Mouse (Mus musculus): ENCODE results near the gene Nphp4. TPM values are rescaled to one million over a fixed set of nuclear protein-coding genes. Genes with fewer than 3 reads are reported as not detected.

The Nphp4 gene
- polyA plus RNA-seq, 1 experiment from 2014 or later, result 0.15 TPM

DNA sequence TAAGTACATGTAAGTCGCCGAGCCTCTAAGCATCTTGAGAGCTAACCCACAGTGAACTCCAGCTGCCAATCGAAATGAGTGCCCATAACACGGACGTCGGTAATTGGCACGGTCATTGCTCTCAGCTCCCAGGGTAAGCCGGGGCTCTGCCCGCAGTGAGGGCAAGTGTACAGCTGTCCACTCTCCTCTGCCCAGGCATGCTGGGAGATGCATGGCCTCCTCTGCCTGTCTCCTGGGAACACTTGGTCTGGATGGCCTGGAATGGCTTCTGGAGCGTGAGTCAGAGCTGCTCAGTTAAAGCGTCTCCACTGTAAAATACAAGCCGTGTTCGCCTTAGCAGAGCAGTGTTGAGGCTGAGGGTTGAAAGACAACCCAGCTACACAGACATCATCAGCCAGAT lies 9.9 kb upstream of the Nphp4 start:
- H3K4me3 ChIP-seq (ENCODE audit: low read depth, low read length), result no peak overlapping the region
- no peaks in the 10 kb centered on the region for H3K36me3 ChIP-seq (ENCODE audit: control insufficient read depth, insufficient read depth)
- H3K27ac ChIP-seq (ENCODE audit: low read length), result no peak overlapping the region
- 72% methylated on average over 13 of the region's 13 CpGs for WGBS (ENCODE audit: insufficient replicate concordance)
- no peak overlapping the region for H3K4me2 ChIP-seq (ENCODE audit: low read depth, low read length)
- H3K4me1 ChIP-seq (ENCODE audit: control insufficient read depth, low read depth, low read length), result no peaks in the 10 kb centered on the region
- H3K27me3 ChIP-seq (ENCODE audit: control insufficient read depth, insufficient read depth, low read depth, low read length), result no peaks in the 10 kb centered on the region
- ATAC-seq (ENCODE audit: low read depth), result no peak
- no peaks in the 10 kb centered on the region; the same call in 1 of the 2 replicates for H3K9me3 ChIP-seq (replicated peaks; ENCODE audit: control insufficient read depth, low read length)
- H3K9ac ChIP-seq (ENCODE audit: low read depth, low read length), result no peak overlapping the region

DNA sequence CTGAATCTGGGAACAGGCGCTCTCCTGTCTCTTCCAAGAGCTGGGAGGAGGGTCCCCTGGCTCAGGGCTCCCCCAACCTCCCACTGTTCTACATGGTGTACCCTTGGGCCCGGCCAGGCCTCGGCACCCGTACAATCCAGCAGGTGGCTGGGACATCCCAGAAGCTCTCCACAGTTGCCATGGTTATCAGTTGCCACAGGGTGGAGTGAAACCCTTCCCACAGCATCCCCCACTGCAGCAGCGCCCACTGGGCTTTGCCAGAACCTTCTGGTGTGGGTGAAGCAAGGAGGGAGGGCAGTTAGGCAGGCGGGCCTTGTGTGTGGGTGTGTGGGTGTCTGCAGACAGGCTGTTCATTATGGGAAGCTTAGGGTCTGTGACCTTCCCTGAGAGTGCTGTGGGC lies 8.6 kb upstream of the Nphp4 start:
- no peaks in the 10 kb centered on the region for H3K4me1 ChIP-seq (ENCODE audit: control insufficient read depth, low read depth, low read length)
- 62% methylated on average over 6 of the region's 6 CpGs for WGBS (ENCODE audit: insufficient replicate concordance)
- no peaks in the 10 kb centered on the region for H3K27me3 ChIP-seq (ENCODE audit: control insufficient read depth, insufficient read depth, low read depth, low read length)
- no peak overlapping the region for H3K4me2 ChIP-seq (ENCODE audit: low read depth, low read length)
- H3K9me3 ChIP-seq (replicated peaks; ENCODE audit: control insufficient read depth, low read length), result no peaks in the 10 kb centered on the region; the same call in 1 of the 2 replicates
- H3K36me3 ChIP-seq (ENCODE audit: control insufficient read depth, insufficient read depth), result no peaks in the 10 kb centered on the region
- no peak overlapping the region for H3K9ac ChIP-seq (ENCODE audit: low read depth, low read length)
- ATAC-seq (ENCODE audit: low read depth), result no peak
- no peak overlapping the region for H3K27ac ChIP-seq (ENCODE audit: low read length)
- H3K4me3 ChIP-seq (ENCODE audit: low read depth, low read length), result no peak overlapping the region

DNA sequence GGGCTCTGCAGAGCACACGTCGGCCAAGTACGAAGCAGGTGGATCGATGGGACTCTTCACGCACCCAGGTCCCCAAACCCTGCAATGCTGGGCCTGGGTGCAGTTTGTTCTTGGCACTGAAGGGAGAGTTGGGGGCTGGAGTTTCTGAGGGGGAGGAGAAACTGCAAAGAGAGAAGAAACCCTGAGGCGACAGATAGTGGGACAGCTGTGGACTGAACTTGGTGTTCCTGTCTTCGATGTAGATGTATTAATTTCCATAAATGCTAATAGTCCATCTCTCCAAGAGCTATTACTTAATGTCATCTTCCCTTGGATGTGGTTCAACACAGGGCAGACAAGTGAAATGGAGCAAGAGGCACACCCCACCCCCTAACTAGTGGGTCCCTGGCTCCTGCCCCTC lies 565 bp upstream of the Nphp4 start:
- ATAC-seq (ENCODE audit: low read depth), result no peak
- Histone ChIP-seq H3K27me3 (ENCODE audit: control insufficient read depth, insufficient read depth, low read depth, low read length) (peaks cover 40% of the 10 kb centered on the region), H3K4me2 (ENCODE audit: low read depth, low read length) (no peak overlapping the region)

DNA sequence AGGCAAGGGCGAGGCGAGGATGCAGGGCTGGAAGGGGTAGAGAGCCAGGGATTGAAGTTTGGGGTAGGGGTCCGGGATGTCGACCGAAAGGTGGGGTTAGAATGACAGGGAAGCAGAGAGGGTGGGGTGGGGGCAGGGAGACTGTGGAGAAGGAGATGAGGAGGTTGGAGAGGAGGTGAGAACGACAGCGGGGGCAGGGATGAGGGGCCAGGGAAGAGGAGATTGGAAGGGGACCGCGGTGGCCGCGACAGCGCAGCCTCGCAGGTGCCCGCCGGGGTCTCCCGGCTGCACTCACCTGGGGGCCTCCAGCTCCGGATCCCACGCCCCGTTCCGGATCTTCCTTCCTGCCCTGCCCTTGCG lies 580 bp downstream of the Nphp4 start:
- Histone ChIP-seq H3K4me2 (ENCODE audit: low read depth, low read length) (peak overlapping the region; percentile 63), H3K27ac (ENCODE audit: low read length) (no peak overlapping the region), H3K4me3 (ENCODE audit: low read depth, low read length) (peak overlapping the region; percentile 65), H3K9ac (ENCODE audit: low read depth, low read length) (no peak overlapping the region), H3K27me3 (ENCODE audit: control insufficient read depth, insufficient read depth, low read depth, low read length) (peaks cover 40% of the 10 kb centered on the region), H3K4me1 (ENCODE audit: control insufficient read depth, low read depth, low read length) (no peaks in the 10 kb centered on the region), H3K36me3 (ENCODE audit: control insufficient read depth, insufficient read depth) (no peaks in the 10 kb centered on the region), H3K9me3 (replicated peaks; ENCODE audit: control insufficient read depth, low read length) (no peaks in the 10 kb centered on the region)
- no peak for ATAC-seq (ENCODE audit: low read depth)
- WGBS (ENCODE audit: insufficient replicate concordance), result 3% methylated on average over 20 of the region's 21 CpGs

More for the DNA sequence above, 565 bp upstream of the Nphp4 start:
- no peaks in the 10 kb centered on the region for H3K4me1 ChIP-seq (ENCODE audit: control insufficient read depth, low read depth, low read length)
- no peak overlapping the region for H3K9ac ChIP-seq (ENCODE audit: low read depth, low read length)
- whole genome bisulfite sequencing (ENCODE audit: insufficient replicate concordance), result 74% methylated on average over 7 of the region's 7 CpGs
- no peak overlapping the region for H3K27ac ChIP-seq (ENCODE audit: low read length)
- no peaks in the 10 kb centered on the region; the same call in 1 of the 2 replicates for H3K9me3 ChIP-seq (replicated peaks; ENCODE audit: control insufficient read depth, low read length)
- no peak overlapping the region for H3K4me3 ChIP-seq (ENCODE audit: low read depth, low read length)
- H3K36me3 ChIP-seq (ENCODE audit: control insufficient read depth, insufficient read depth), result no peaks in the 10 kb centered on the region

DNA sequence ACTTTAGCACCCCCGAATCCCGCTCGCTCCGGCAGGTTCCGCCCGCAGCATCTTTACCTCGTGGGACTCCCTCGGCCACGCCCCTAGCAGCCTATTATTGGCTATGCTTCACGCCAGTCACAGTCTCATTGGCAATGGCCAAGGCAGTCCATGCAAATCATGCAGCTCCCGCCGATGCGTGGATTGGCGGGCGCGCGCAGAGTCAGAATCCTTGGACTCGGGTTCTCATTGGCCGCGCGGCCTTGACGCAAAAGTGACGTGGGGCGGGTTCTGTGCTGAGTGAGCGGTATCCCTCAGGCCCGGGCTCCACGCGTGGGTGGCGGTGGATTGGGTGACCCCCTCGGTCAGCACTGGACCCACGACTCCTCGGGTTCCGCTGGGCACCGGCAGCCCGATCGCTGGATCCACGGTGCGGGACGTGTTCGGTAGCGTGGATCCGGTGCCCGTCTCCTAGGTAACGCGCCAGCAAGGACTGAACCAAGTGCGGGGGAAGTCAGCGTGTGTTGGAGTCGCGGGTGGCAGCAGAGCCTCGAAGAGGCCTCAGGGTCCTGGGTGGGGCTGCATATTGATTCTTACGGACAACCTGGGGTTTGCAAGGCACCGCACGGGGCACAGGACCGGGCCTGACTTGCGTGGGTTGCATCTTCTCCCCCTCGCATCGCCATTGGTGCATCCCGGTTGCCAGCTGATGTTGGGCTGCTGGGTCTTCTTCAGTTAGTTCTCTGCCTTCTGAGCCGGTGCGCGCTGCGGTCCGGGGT lies 1.1 kb downstream of the Nphp4 start, which contains the start of gene Kcnab2:
Gene Kcnab2 (minus strand): TSS at position 406 of the 758 bp plus-strand sequence.
- H3K4me2 ChIP-seq (ENCODE audit: low read depth, low read length), result peak within 1 kb of the TSS; percentile 63
- peak; percentile 91 for ATAC-seq (ENCODE audit: low read depth)
- WGBS (ENCODE audit: insufficient replicate concordance), result under 1% methylated on average over 63 of the region's 63 CpGs
- H3K4me1 ChIP-seq (ENCODE audit: control insufficient read depth, low read depth, low read length), result no peaks in the 10 kb centered on the region
- no peaks in the 10 kb centered on the region for H3K36me3 ChIP-seq (ENCODE audit: control insufficient read depth, insufficient read depth)
- H3K4me3 ChIP-seq (ENCODE audit: low read depth, low read length), result peak within 1 kb of the TSS; percentile 65
- no peaks in the 10 kb centered on the region for H3K9me3 ChIP-seq (replicated peaks; ENCODE audit: control insufficient read depth, low read length)
- peak within 1 kb of the TSS; percentile 33; the same call in 1 of the 2 replicates for H3K9ac ChIP-seq (ENCODE audit: low read depth, low read length)
- H3K27me3 ChIP-seq (ENCODE audit: control insufficient read depth, insufficient read depth, low read depth, low read length), result peaks cover 40% of the 10 kb centered on the region
- no peak within 1 kb of the TSS for H3K27ac ChIP-seq (ENCODE audit: low read length)

DNA sequence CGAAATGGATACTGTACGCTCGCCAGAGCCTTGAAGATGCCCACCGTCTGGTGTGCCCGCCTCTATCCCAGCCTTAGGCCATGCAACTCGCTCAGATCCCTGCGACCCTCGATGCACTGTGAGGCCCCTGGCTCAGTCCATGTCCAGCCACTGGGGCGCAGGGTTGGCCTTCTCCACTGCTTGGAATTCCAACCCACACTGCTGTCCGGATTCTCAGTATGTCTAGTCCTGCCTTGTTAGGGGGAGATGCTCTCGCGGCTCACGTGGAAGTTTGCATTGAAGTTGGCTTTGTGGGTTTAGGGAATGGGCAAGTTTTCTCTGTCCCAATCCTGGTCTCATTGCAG lies 1.7 kb downstream of the Nphp4 start:
- no peak for ATAC-seq (ENCODE audit: low read depth)
- Histone ChIP-seq H3K9ac (ENCODE audit: low read depth, low read length) (no peak overlapping the region), H3K9me3 (replicated peaks; ENCODE audit: control insufficient read depth, low read length) (no peaks in the 10 kb centered on the region), H3K4me1 (ENCODE audit: control insufficient read depth, low read depth, low read length) (no peaks in the 10 kb centered on the region), H3K27me3 (ENCODE audit: control insufficient read depth, insufficient read depth, low read depth, low read length) (peaks cover 40% of the 10 kb centered on the region), H3K27ac (ENCODE audit: low read length) (no peak overlapping the region), H3K4me3 (ENCODE audit: low read depth, low read length) (peak overlapping the region; percentile 65), H3K4me2 (ENCODE audit: low read depth, low read length) (peak overlapping the region; percentile 63), H3K36me3 (ENCODE audit: control insufficient read depth, insufficient read depth) (no peaks in the 10 kb centered on the region)
- WGBS (ENCODE audit: insufficient replicate concordance), result 4% methylated on average over 13 of the region's 13 CpGs

DNA sequence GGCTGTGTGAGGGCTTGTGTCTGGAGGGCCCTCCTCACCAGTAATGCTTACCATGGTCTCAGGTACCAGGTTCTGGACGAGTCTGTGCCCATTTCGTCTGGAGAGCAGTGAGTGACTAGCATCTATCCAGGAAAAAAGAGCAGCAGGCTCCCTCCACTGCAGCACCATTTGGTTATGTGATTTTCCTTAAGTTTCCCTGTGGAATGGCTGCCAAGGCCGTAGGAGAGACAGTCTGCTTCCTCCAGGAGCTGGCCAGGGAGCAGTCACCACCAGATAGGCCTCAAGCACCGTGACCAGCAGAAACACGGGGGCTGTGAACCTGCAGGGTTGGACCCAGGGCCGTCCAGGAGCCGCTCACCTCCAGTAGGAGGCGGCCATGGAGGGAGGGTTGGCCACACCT lies 3.9 kb downstream of the Nphp4 start:
- no peak overlapping the region for H3K9ac ChIP-seq (ENCODE audit: low read depth, low read length)
- no peak for ATAC-seq (ENCODE audit: low read depth)
- H3K27me3 ChIP-seq (ENCODE audit: control insufficient read depth, insufficient read depth, low read depth, low read length), result peaks cover 33% of the 10 kb centered on the region
- H3K36me3 ChIP-seq (ENCODE audit: control insufficient read depth, insufficient read depth), result no peaks in the 10 kb centered on the region
- H3K4me2 ChIP-seq (ENCODE audit: low read depth, low read length), result no peak overlapping the region
- 30% methylated on average over 8 of the region's 8 CpGs for WGBS (ENCODE audit: insufficient replicate concordance)
- no peak overlapping the region for H3K4me3 ChIP-seq (ENCODE audit: low read depth, low read length)
- no peaks in the 10 kb centered on the region for H3K4me1 ChIP-seq (ENCODE audit: control insufficient read depth, low read depth, low read length)
- no peak overlapping the region for H3K27ac ChIP-seq (ENCODE audit: low read length)
- H3K9me3 ChIP-seq (replicated peaks; ENCODE audit: control insufficient read depth, low read length), result no peaks in the 10 kb centered on the region

DNA sequence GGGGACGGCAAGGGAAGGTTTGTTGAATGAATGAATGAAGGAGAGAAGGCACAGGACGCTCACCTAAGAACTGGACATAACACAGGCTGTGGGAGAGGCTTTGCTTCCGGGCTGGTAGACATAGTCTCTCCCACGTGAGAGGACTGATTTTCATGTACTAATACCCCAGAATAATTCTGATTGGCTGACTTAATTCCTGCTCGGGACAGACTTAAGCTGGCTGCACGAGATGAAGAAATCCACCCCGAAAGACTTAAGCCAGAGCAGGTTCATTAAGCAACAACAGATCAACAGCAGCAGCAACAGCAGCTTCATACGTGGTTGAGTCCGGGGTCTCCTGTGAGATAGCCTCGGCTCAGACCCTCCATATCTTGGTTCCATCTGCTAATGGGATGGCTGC lies 11.5 kb downstream of the Nphp4 start:
- no peak for ATAC-seq (ENCODE audit: low read depth)
- Histone ChIP-seq H3K27me3 (ENCODE audit: control insufficient read depth, insufficient read depth, low read depth, low read length) (no peaks in the 10 kb centered on the region), H3K9ac (ENCODE audit: low read depth, low read length) (no peak overlapping the region), H3K9me3 (replicated peaks; ENCODE audit: control insufficient read depth, low read length) (no peaks in the 10 kb centered on the region), H3K4me1 (ENCODE audit: control insufficient read depth, low read depth, low read length) (no peaks in the 10 kb centered on the region), H3K4me3 (ENCODE audit: low read depth, low read length) (no peak overlapping the region), H3K27ac (ENCODE audit: low read length) (no peak overlapping the region), H3K36me3 (ENCODE audit: control insufficient read depth, insufficient read depth) (no peaks in the 10 kb centered on the region), H3K4me2 (ENCODE audit: low read depth, low read length) (no peak overlapping the region)
- 64% methylated on average over 10 of the region's 10 CpGs for WGBS (ENCODE audit: insufficient replicate concordance)

DNA sequence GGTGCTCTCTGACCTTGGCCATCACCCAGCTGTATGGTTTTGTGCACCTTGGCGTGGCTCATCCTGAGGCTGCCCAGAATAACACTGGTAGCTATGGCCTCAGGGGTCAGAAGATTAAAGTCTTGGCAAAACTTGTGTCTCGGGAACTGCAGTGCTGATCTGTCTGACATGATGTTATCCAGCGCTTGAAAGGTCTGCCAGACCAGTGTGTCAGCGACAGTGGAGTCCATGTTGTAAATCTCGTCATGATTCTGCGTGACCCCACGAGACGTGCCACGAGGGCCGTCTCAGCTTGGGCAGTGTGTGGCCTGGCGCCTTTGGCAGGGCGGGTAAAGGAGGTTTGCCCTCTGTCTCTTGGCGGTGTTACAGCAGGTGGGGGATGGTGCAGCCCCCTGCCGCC lies 13.8 kb downstream of the Nphp4 start:
- H3K27me3 ChIP-seq (ENCODE audit: control insufficient read depth, insufficient read depth, low read depth, low read length), result no peaks in the 10 kb centered on the region
- H3K4me1 ChIP-seq (ENCODE audit: control insufficient read depth, low read depth, low read length), result no peaks in the 10 kb centered on the region
- H3K4me2 ChIP-seq (ENCODE audit: low read depth, low read length), result no peak overlapping the region
- no peaks in the 10 kb centered on the region for H3K36me3 ChIP-seq (ENCODE audit: control insufficient read depth, insufficient read depth)
- H3K9ac ChIP-seq (ENCODE audit: low read depth, low read length), result no peak overlapping the region
- H3K27ac ChIP-seq (ENCODE audit: low read length), result no peak overlapping the region
- ATAC-seq (ENCODE audit: low read depth), result no peak
- H3K9me3 ChIP-seq (replicated peaks; ENCODE audit: control insufficient read depth, low read length), result no peaks in the 10 kb centered on the region
- 74% methylated on average over 14 of the region's 14 CpGs for WGBS (ENCODE audit: insufficient replicate concordance)
- no peak overlapping the region for H3K4me3 ChIP-seq (ENCODE audit: low read depth, low read length)

Data from liver, embryonic 16.5 days (tissue).